Mouse (Mus musculus) midbrain, embryonic 12.5 days (tissue): ENCODE measurements around the gene Greb1. TPM values are rescaled to one million over a fixed set of nuclear protein-coding genes. Genes with fewer than 3 reads are reported as not detected.

Source experiments
- ATAC-seq: fragments of 200-750 bp; cut with Nextera tagmentation; 2 replicates; pipeline ENCODE4 v1.8.0; 2017; ENCODE audit warnings: low read depth, moderate TSS enrichment, moderate library complexity; ENCODE audit not compliant: low FRiP score
- H3K27ac ChIP-seq: fragments of 300-500 bp; sonication (generic); replicated peaks from 2 replicates; pipeline ENCODE4 v1.5.1; 2016; ENCODE audit warnings: mild to moderate bottlenecking
- H3K27me3 ChIP-seq: fragments of 300-500 bp; sonication (generic); 2 replicates; pipeline ENCODE4 v1.6.1; 2016; ENCODE audit warnings: mild to moderate bottlenecking
- H3K36me3 ChIP-seq: fragments of 300-500 bp; sonication (generic); 2 replicates; pipeline ENCODE4 v1.6.1; 2016
- H3K4me1 ChIP-seq: fragments of 300-500 bp; sonication (generic); 2 replicates; pipeline ENCODE4 v1.6.1; 2016
- H3K4me2 ChIP-seq: fragments of 300-500 bp; sonication (generic); replicated peaks from 2 replicates; pipeline ENCODE4 v1.6.1; 2016; ENCODE audit warnings: mild to moderate bottlenecking, moderate library complexity
- H3K4me3 ChIP-seq: fragments of 300-500 bp; sonication (generic); 2 replicates; pipeline ENCODE4 v1.5.1; 2016; ENCODE audit warnings: mild to moderate bottlenecking
- H3K9ac ChIP-seq: fragments of 300-500 bp; sonication (generic); replicated peaks from 2 replicates; pipeline ENCODE4 v1.6.1; 2016; ENCODE audit warnings: mild to moderate bottlenecking, moderate library complexity
- H3K9me3 ChIP-seq: fragments of 300-500 bp; sonication (generic); 2 replicates; pipeline ENCODE4 v1.6.1; 2016; ENCODE audit warnings: mild to moderate bottlenecking
- WGBS: fragments of 180-500 bp; shearing (Covaris S2); methylation state at CpG from one replicate; pipeline ENCODE4 v1.1.7; 2016; 5-methylcytosine and 5-hydroxymethylcytosine counted together
- polyA plus RNA-seq: library from polyadenylated mRNA; unstranded; fragments of >200 nt; fragmentation: Nextera tagmentation; extraction: Ambion mirVana; gene quantifications from 2 replicates; pipeline ENCODE4 v1.2.1, GENCODE M21; 2016

Gene Greb1
- polyA plus RNA-seq, 1 experiment from 2014 or later, result 7.0 TPM

GRCm38 (mm10) chr12:16643508-16644345 is 157.0 kb downstream of the Greb1 start:
- no peak overlapping the region for H3K4me3 ChIP-seq
- peak overlapping the region; percentile 40 for H3K27ac ChIP-seq
- no peaks in the 10 kb centered on the region for H3K27me3 ChIP-seq
- no peak overlapping the region for H3K9ac ChIP-seq
- 52% methylated on average over 12 of the region's 12 CpGs for WGBS
- no peaks in the 10 kb centered on the region for H3K9me3 ChIP-seq
- H3K4me2 ChIP-seq, result no peak overlapping the region
- peak; percentile 68 for ATAC-seq
- H3K36me3 ChIP-seq, result no peaks in the 10 kb centered on the region
- peaks cover 10% of the 10 kb centered on the region for H3K4me1 ChIP-seq

GRCm38 (mm10) chr12:16642000-16642399 is 158.7 kb downstream of the Greb1 start:
- H3K4me2 ChIP-seq, result no peak overlapping the region
- H3K4me3 ChIP-seq, result no peak overlapping the region
- peaks cover 10% of the 10 kb centered on the region for H3K4me1 ChIP-seq
- WGBS, result 66% methylated on average over 5 of the region's 5 CpGs
- H3K9me3 ChIP-seq, result no peaks in the 10 kb centered on the region
- H3K9ac ChIP-seq, result no peak overlapping the region
- H3K36me3 ChIP-seq, result no peaks in the 10 kb centered on the region
- ATAC-seq, result no peak
- H3K27me3 ChIP-seq, result no peaks in the 10 kb centered on the region
- H3K27ac ChIP-seq, result no peak overlapping the region

DNA sequence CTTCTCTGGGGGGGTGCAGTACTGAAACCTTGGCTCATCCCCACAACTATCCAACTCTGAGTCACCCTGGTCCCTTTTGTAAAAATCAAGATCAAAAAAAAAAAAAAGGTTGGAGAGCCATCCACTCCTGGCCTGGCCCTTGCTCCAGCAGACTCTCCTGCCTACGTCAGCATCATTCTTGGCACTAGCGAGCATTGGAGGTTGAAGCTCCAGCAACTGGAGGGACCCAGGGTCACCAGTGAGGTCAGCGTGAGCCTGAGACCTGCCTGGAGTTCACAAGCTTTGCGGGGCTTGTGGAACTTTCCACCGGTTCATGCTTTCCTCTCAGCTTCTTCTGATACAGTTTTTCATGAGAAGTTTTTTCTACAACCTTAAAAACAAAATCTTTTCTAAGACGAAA is 160.6 kb downstream of the Greb1 start:
- Histone ChIP-seq H3K4me1 (peaks cover 10% of the 10 kb centered on the region), H3K27me3 (no peaks in the 10 kb centered on the region), H3K4me3 (no peak overlapping the region), H3K9me3 (no peaks in the 10 kb centered on the region), H3K27ac (no peak overlapping the region), H3K9ac (no peak overlapping the region), H3K4me2 (no peak overlapping the region), H3K36me3 (no peaks in the 10 kb centered on the region)
- no peak for ATAC-seq
- 90% methylated on average over 6 of the region's 6 CpGs for WGBS

DNA sequence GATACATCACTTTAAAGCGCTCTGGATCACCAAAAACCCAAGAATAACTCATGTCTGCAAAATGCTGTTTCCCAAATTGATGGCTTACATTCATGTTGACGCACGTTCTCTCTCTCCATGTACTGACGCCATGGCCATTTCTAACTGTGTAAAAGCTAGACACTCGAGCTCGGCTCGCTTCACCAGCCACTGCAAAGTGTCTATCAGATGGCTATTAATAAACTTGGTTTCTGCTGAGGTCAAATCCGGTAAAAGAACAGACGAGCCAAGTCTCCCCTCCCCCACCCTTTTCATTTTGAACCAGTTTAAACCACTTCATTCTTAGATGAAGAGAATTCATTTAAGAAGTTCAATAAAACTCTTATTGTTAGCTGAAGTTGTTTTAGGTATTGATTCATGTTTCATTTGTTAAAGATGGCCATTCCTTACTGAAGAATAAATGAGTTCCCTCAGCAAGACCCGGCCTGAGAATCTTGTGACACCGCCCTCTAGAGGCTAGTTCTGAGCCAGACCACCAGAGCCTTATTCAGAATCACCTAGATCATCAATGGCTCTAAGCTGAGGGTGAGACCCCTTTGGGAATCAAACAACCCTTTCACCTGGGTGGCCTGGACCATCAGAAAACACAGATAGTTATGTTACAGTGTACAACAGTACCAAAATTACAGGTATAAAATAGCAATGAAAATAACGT is 161.5 kb downstream of the Greb1 start:
- ATAC-seq, result no peak
- WGBS, result 74% methylated on average over 12 of the region's 12 CpGs
- H3K4me2 ChIP-seq, result no peak overlapping the region

GRCm38 (mm10) chr12:16635816-16636215 is 164.9 kb downstream of the Greb1 start:
- Histone ChIP-seq H3K36me3 (no peaks in the 10 kb centered on the region), H3K4me1 (no peaks in the 10 kb centered on the region), H3K4me3 (no peak overlapping the region), H3K4me2 (no peak overlapping the region), H3K27ac (no peak overlapping the region), H3K9me3 (no peaks in the 10 kb centered on the region), H3K9ac (no peak overlapping the region), H3K27me3 (no peaks in the 10 kb centered on the region)
- no peak for ATAC-seq
- 79% methylated on average over 6 of the region's 6 CpGs for WGBS

More for the DNA sequence above, 161.5 kb downstream of the Greb1 start:
- Histone ChIP-seq H3K27me3 (no peaks in the 10 kb centered on the region), H3K9me3 (no peaks in the 10 kb centered on the region), H3K4me1 (peaks cover 7% of the 10 kb centered on the region), H3K27ac (no peak overlapping the region), H3K4me3 (no peak overlapping the region), H3K9ac (no peak overlapping the region), H3K36me3 (no peaks in the 10 kb centered on the region)

- no peak overlapping the region for H3K4me3 ChIP-seq
- no peak overlapping the region for H3K9ac ChIP-seq
- H3K4me1 ChIP-seq, result no peaks in the 10 kb centered on the region
- no peaks in the 10 kb centered on the region for H3K27me3 ChIP-seq
- 61% methylated on average over 14 of the region's 14 CpGs for WGBS
- no peak overlapping the region for H3K4me2 ChIP-seq
- H3K27ac ChIP-seq, result no peak overlapping the region
- no peaks in the 10 kb centered on the region for H3K36me3 ChIP-seq
- ATAC-seq, result peak; percentile 16; the same call in 1 of the 2 replicates
- no peaks in the 10 kb centered on the region for H3K9me3 ChIP-seq
These were observed 166.4 kb downstream of the Greb1 start for GRCm38 (mm10) chr12:16634075-16634813.

GRCm38 (mm10) chr12:16633235-16633634 is 167.5 kb downstream of the Greb1 start:
- no peaks in the 10 kb centered on the region for H3K27me3 ChIP-seq
- no peaks in the 10 kb centered on the region for H3K4me1 ChIP-seq
- no peaks in the 10 kb centered on the region for H3K9me3 ChIP-seq
- 84% methylated on average over 6 of the region's 6 CpGs for WGBS
- no peak overlapping the region for H3K4me2 ChIP-seq
- H3K4me3 ChIP-seq, result no peak overlapping the region
- no peak overlapping the region for H3K27ac ChIP-seq
- H3K9ac ChIP-seq, result no peak overlapping the region
- no peak for ATAC-seq
- no peaks in the 10 kb centered on the region for H3K36me3 ChIP-seq

DNA sequence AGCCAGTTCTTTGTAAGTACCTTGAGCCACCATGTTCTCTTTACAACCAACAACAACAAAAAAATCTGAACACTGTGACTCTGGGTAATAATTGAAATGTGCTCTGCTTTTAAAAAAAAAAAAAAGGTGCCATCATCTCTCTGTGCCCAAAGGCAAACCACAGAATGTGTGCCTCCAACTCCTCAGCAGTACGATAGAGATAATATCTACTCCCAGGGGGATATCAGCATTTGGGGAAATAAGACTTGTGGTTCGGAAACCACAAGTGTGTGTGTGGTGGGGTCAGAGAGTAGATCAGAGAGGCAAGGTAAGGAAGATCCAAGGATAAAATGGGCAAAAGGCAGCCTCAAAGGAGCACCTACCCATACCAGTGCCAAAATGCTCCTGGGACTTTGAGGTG is 169.3 kb downstream of the Greb1 start:
- no peak overlapping the region for H3K27ac ChIP-seq
- H3K36me3 ChIP-seq, result no peaks in the 10 kb centered on the region
- 81% methylated on average over 2 of the region's 2 CpGs for WGBS
- no peak overlapping the region for H3K4me2 ChIP-seq
- H3K9ac ChIP-seq, result no peak overlapping the region
- no peaks in the 10 kb centered on the region for H3K4me1 ChIP-seq
- H3K27me3 ChIP-seq, result no peaks in the 10 kb centered on the region
- no peak overlapping the region for H3K4me3 ChIP-seq
- no peak for ATAC-seq
- H3K9me3 ChIP-seq, result no peaks in the 10 kb centered on the region

GRCm38 (mm10) chr12:16630866-16631185 is 169.9 kb downstream of the Greb1 start:
- Histone ChIP-seq H3K4me1 (no peaks in the 10 kb centered on the region), H3K9me3 (no peaks in the 10 kb centered on the region), H3K4me3 (no peak overlapping the region), H3K27ac (no peak overlapping the region), H3K36me3 (no peaks in the 10 kb centered on the region), H3K4me2 (no peak overlapping the region), H3K27me3 (no peaks in the 10 kb centered on the region), H3K9ac (no peak overlapping the region)
- WGBS, result 89% methylated on average over 1 of the region's 1 CpGs
- ATAC-seq, result no peak

GRCm38 (mm10) chr12:16630152-16630865 is 170.4 kb downstream of the Greb1 start:
- Histone ChIP-seq H3K36me3 (no peaks in the 10 kb centered on the region), H3K4me2 (no peak overlapping the region), H3K27me3 (no peaks in the 10 kb centered on the region), H3K27ac (no peak overlapping the region), H3K4me3 (no peak overlapping the region), H3K9me3 (no peaks in the 10 kb centered on the region), H3K9ac (no peak overlapping the region), H3K4me1 (no peaks in the 10 kb centered on the region)
- 77% methylated on average over 7 of the region's 7 CpGs for WGBS
- ATAC-seq, result no peak
